Mouse (Mus musculus) intestine, embryonic 16.5 days (tissue): ENCODE results near the gene Ppfia4. TPM values are rescaled to one million over a fixed set of nuclear protein-coding genes. Genes with fewer than 3 reads are reported as not detected.
"Not testable (repeated sequence)": the region's sequence is repeated elsewhere in the genome, so short reads cannot be mapped to it uniquely, and the experiment has no call there.

Source experiments
- ATAC-seq: fragments of 200-750 bp; cut with Nextera tagmentation; 2 replicates; pipeline ENCODE4 v1.8.0; 2017; ENCODE audit warnings: moderate TSS enrichment, moderate library complexity
- H3K27ac ChIP-seq: fragments of 300-500 bp; sonication (generic); 2 replicates; pipeline ENCODE4 v1.5.1; 2014; ENCODE audit warnings: mild to moderate bottlenecking, low read length
- H3K27me3 ChIP-seq: fragments of 300-500 bp; sonication (generic); replicated peaks from 2 replicates; pipeline ENCODE4 v1.6.1; 2014; ENCODE audit warnings: low read length, control low read depth, mixed read lengths; ENCODE audit not compliant: control insufficient read depth, insufficient read depth
- H3K36me3 ChIP-seq: fragments of 300-500 bp; sonication (generic); 2 replicates; pipeline ENCODE4 v1.6.1; 2014; ENCODE audit warnings: low read length, control low read depth; ENCODE audit not compliant: control insufficient read depth, insufficient read depth
- H3K4me1 ChIP-seq: fragments of 300-500 bp; sonication (generic); 2 replicates; pipeline ENCODE4 v1.6.1; 2014; ENCODE audit warnings: low read length, control low read depth, mixed read lengths; ENCODE audit not compliant: control insufficient read depth, insufficient read depth
- H3K4me2 ChIP-seq: fragments of 300-500 bp; sonication (generic); 2 replicates; pipeline ENCODE4 v1.6.1; 2014; ENCODE audit warnings: low read depth, low read length, control low read depth
- H3K4me3 ChIP-seq: fragments of 300-500 bp; sonication (generic); 2 replicates; pipeline ENCODE4 v1.5.1; 2014; ENCODE audit warnings: mild to moderate bottlenecking, low read length
- H3K9ac ChIP-seq: fragments of 300-500 bp; sonication (generic); 2 replicates; pipeline ENCODE4 v1.6.1; 2014; ENCODE audit warnings: low read depth, low read length
- H3K9me3 ChIP-seq: fragments of 300-500 bp; sonication (generic); 2 replicates; pipeline ENCODE4 v1.6.1; 2016; ENCODE audit warnings: low read length, control low read depth; ENCODE audit not compliant: control insufficient read depth
- WGBS: fragments of 180-500 bp; shearing (Covaris S2); extraction: QIAGEN DNeasy Blood & Tissue Kit; methylation state at CpG from one replicate; pipeline ENCODE4 v1.1.7; 2014; 5-methylcytosine and 5-hydroxymethylcytosine counted together
- polyA plus RNA-seq: library from polyadenylated mRNA; unstranded; fragments of >200 nt; fragmentation: Nextera tagmentation; extraction: Ambion mirVana; gene quantifications from 2 replicates; pipeline ENCODE4 v1.2.1, GENCODE M21; 2015

The Ppfia4 gene
- polyA plus RNA-seq, 1 experiment from 2014 or later, result 4.7 TPM

DNA sequence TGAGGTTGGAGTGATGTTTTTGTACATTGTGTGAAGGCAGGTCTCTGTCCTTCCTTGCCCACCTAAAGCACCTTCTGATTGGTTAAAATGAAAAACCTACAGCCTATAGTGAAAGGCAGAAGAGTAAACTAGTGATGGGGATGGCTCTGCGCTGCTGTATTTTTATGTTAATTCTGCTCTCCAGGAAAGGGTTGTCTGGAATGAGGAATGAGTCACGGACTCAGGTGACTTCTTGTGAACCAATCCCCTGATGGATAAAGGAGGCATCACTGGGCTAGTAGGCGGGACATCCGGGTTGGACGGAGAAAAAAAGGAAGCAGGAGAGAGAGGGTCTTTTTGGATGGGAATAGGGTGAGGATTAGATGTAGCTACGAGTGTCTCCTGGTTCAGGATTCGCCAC lies 62.7 kb downstream of the Ppfia4 start:
- H3K27ac ChIP-seq, result no peak overlapping the region
- 75% methylated on average over 7 of the region's 7 CpGs for WGBS

DNA sequence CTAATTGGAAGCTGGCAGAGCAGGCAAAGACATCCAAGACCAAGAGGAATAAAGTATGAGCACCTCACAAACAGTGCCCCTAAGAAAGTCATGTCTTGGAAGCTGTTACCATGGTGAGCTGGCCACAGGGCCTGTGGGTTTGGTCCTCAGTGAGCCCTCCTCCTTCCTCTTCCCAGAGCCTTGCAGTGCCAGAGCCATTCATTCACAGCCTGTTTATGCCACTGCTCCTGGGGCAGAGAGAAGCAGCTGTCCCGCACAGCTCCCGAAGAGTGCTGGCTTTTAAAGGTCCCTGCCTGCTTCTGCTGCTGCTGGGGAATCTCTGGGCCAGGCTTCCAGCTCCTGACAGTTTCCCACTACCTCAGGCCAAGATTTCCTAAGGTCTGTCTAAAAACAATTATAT lies 66.9 kb downstream of the Ppfia4 start:
- no peak overlapping the region for H3K4me2 ChIP-seq
- no peaks in the 10 kb centered on the region for H3K4me1 ChIP-seq
- no peak overlapping the region for H3K9ac ChIP-seq
- H3K27me3 ChIP-seq, result no peaks in the 10 kb centered on the region
- no peak overlapping the region for H3K27ac ChIP-seq
- ATAC-seq, result no peak
- 30% methylated on average over 2 of the region's 2 CpGs for WGBS
- no peak overlapping the region for H3K4me3 ChIP-seq
- no peaks in the 10 kb centered on the region for H3K9me3 ChIP-seq
- H3K36me3 ChIP-seq, result no peaks in the 10 kb centered on the region

More for the DNA sequence above, 62.7 kb downstream of the Ppfia4 start:
- Histone ChIP-seq H3K27me3 (no peaks in the 10 kb centered on the region), H3K4me3 (no peak overlapping the region), H3K4me2 (no peak overlapping the region), H3K9ac (no peak overlapping the region), H3K9me3 (no peaks in the 10 kb centered on the region), H3K36me3 (no peaks in the 10 kb centered on the region), H3K4me1 (no peaks in the 10 kb centered on the region)
- no peak for ATAC-seq

DNA sequence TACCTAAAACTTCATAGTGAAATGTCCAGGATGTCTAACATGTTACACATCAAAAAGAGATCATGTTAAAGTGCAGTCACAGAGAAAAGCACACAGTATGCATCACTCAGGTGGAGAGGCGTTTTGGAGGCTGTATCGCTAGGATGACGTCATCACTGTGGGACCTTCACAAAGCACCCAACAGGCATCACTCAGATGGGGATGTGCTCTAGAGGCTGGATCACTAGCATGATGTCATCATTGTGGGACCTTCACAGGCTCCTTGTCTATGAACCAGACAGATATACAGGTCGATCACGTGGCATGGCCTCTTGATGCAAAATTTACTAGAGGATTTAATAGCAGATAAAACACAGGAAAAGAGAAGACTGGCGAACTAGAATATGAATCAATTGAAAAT lies 68.4 kb downstream of the Ppfia4 start:
- no peak for ATAC-seq
- Histone ChIP-seq H3K36me3 (no peaks in the 10 kb centered on the region), H3K27me3 (no peaks in the 10 kb centered on the region), H3K4me2 (no peak overlapping the region), H3K9me3 (no peaks in the 10 kb centered on the region), H3K4me3 (no peak overlapping the region), H3K9ac (no peak overlapping the region), H3K27ac (no peak overlapping the region), H3K4me1 (no peaks in the 10 kb centered on the region)
- 90% methylated on average over 6 of the region's 6 CpGs for WGBS

DNA sequence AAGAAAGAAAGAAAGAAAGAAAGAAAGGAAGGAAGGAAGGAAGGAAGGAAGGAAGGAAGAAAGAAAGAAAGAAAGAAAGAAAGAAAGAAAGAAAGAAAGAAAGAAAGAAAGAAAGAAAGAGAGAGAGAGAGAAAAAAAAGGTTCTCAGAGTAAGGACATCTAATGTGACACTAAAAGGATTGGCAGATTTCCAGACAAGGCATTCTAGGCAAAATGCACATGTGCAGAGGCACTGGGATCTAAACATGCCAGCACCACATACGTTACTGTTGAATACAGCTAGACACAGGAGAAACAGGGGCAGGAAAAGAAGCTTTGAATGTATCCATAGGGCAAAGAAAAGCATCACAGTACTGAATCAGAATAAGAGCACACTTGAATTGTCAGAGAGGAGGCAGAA lies 83.0 kb downstream of the Ppfia4 start:
- not testable (repeated sequence) for H3K4me2 ChIP-seq, H3K27ac ChIP-seq, H3K4me3 ChIP-seq, H3K4me1 ChIP-seq, ATAC-seq, H3K36me3 ChIP-seq, H3K9me3 ChIP-seq, H3K9ac ChIP-seq, H3K27me3 ChIP-seq
- 60% methylated on average over 1 of the region's 1 CpGs for WGBS

Other genes starting within 250 kb of the Ppfia4 start
- gene Chit1, start 221.7 kb downstream of the Ppfia4 start, polyA plus RNA-seq, result not detected in 2 replicates
- 0.43 and 0.57 TPM in 2 replicates for gene Chil1, start 150.8 kb downstream of the Ppfia4 start, polyA plus RNA-seq
- gene Mybph, start 139.5 kb downstream of the Ppfia4 start, polyA plus RNA-seq, result 0.17 and 0.24 TPM in 2 replicates
- 6.8 and 8.2 TPM in 2 replicates for gene Adora1, start 97.5 kb downstream of the Ppfia4 start, polyA plus RNA-seq
- 0.32 TPM in 2 replicates for gene Myog, start 42.9 kb downstream of the Ppfia4 start, polyA plus RNA-seq
- gene Tmem183a, start 29.1 kb upstream of the Ppfia4 start, polyA plus RNA-seq, result 84.9 and 88.6 TPM in 2 replicates
- 0.07 TPM in 1 of 2 replicates, not detected in the other for gene 4933406M09Rik, start 53.0 kb upstream of the Ppfia4 start, polyA plus RNA-seq
- 32.3 and 38.6 TPM in 2 replicates for gene Cyb5r1, start 72.6 kb upstream of the Ppfia4 start, polyA plus RNA-seq
- 78.7 and 82.8 TPM in 2 replicates for gene Adipor1, start 82.5 kb upstream of the Ppfia4 start, polyA plus RNA-seq
- gene Klhl12, start 122.6 kb upstream of the Ppfia4 start, polyA plus RNA-seq, result 19.0 and 20.5 TPM in 2 replicates
- gene Rabif, start 161.7 kb upstream of the Ppfia4 start, polyA plus RNA-seq, result 37.6 and 41.2 TPM in 2 replicates
- not detected in 2 replicates for gene Mgat4e, start 216.8 kb upstream of the Ppfia4 start, polyA plus RNA-seq
- gene Kdm5b, start 227.2 kb upstream of the Ppfia4 start, polyA plus RNA-seq, result 25.4 and 26.3 TPM in 2 replicates